Mouse (Mus musculus): ENCODE measurements around the gene Gm37240.
"Not testable (repeated sequence)": the region's sequence is repeated elsewhere in the genome, so short reads cannot be mapped to it uniquely, and the experiment has no call there.

Gene Gm37240

GRCm38 (mm10) chr3:84927168-84927794, 960.0 kb downstream of the Gm37240 start:
- no peak for DNase-seq

- no peak for DNase-seq
Measured at GRCm38 (mm10) chr3:84926140-84926539, 961.2 kb downstream of the Gm37240 start.

GRCm38 (mm10) chr3:84925229-84925628, 962.1 kb downstream of the Gm37240 start:
- DNase-seq: no peak

- DNase-seq: no peak
Measured at GRCm38 (mm10) chr3:84923670-84924069, 963.6 kb downstream of the Gm37240 start.

GRCm38 (mm10) chr3:84923256-84923655, 964.1 kb downstream of the Gm37240 start:
- DNase-seq: no peak

- DNase-seq: peak; percentile 71
Measured at GRCm38 (mm10) chr3:84921704-84922420, 965.5 kb downstream of the Gm37240 start.

- DNase-seq: no peak
Measured at GRCm38 (mm10) chr3:84917903-84918679, 969.2 kb downstream of the Gm37240 start.

GRCm38 (mm10) chr3:84914284-84914683, 973.0 kb downstream of the Gm37240 start:
- DNase-seq: no peak

GRCm38 (mm10) chr3:84906528-84906927, 980.8 kb downstream of the Gm37240 start:
- DNase-seq: peak; percentile 67

GRCm38 (mm10) chr3:84897952-84898351, 989.4 kb downstream of the Gm37240 start:
- DNase-seq: no peak

GRCm38 (mm10) chr3:84890983-84891382, 996.3 kb downstream of the Gm37240 start:
- DNase-seq: no peak

GRCm38 (mm10) chr3:84889648-84890047, 997.7 kb downstream of the Gm37240 start:
- peak; percentile 48 for DNase-seq

GRCm38 (mm10) chr3:84883817-84884483, 1003.4 kb downstream of the Gm37240 start:
- peak; percentile 8 for DNase-seq

- DNase-seq: no peak
Measured at GRCm38 (mm10) chr3:84876211-84876610, 1011.1 kb downstream of the Gm37240 start.

- DNase-seq: no peak
Measured at GRCm38 (mm10) chr3:84875306-84875705, 1012.0 kb downstream of the Gm37240 start.

- DNase-seq: no peak
Measured at GRCm38 (mm10) chr3:84870126-84870525, 1017.2 kb downstream of the Gm37240 start.

- no peak for DNase-seq
Measured at GRCm38 (mm10) chr3:84867991-84868390, 1019.3 kb downstream of the Gm37240 start.

GRCm38 (mm10) chr3:84867434-84867975, 1019.8 kb downstream of the Gm37240 start:
- no peak for DNase-seq

GRCm38 (mm10) chr3:84866866-84867265, 1020.5 kb downstream of the Gm37240 start:
- DNase-seq: no peak

GRCm38 (mm10) chr3:84865684-84866083, 1021.6 kb downstream of the Gm37240 start:
- no peak for DNase-seq

GRCm38 (mm10) chr3:84861817-84862216, 1025.5 kb downstream of the Gm37240 start:
- not testable (repeated sequence) for DNase-seq

GRCm38 (mm10) chr3:84860669-84861068, 1026.6 kb downstream of the Gm37240 start:
- DNase-seq: no peak

- no peak for DNase-seq
Measured at GRCm38 (mm10) chr3:84854440-84854839, 1032.9 kb downstream of the Gm37240 start.

Data from retina, postnatal 1 day (tissue).